Mouse (Mus musculus): ENCODE measurements around the gene Galnt7.

DNA sequence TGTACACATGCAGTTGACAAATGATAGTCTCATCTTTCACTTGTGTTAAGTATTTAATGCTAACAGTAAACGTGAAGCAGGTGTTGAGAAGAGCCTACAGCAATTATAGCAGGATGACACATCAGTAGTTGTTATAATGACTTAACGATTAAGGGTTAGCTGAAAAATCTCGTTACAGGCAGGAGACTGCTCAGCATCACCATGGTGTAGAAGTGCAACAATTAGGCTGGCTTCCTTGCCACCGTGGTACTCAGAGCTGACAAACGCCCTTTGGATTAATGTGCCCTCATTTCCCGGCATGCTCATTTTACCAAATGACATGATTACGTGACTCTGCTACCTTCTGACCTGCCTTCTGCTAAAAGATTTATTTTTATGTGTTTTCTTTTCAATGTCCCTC, 35.8 kb upstream of the Galnt7 start:
- TF ChIP-seq POLR2A (IDR thresholded peaks at IDR 0.05; ENCODE audit: low read depth, low read length) (no peak), MEF2A (IDR thresholded peaks at IDR 0.05; ENCODE audit: borderline replicate concordance, low read depth, low read length) (no peak), ETS1 (conservative IDR thresholded peaks at IDR 0.05; ENCODE audit: low read depth, low read length) (no peak), CTCF (conservative IDR thresholded peaks at IDR 0.05 in 1 of 2, IDR thresholded peaks at IDR 0.05 in 1 of 2; ENCODE audit: low read depth in 2 of 2, low read length in 2 of 2) (no peak), POLR2AphosphoS2 (IDR thresholded peaks at IDR 0.05; ENCODE audit: low read depth, low read length) (no peak), TCF12 (IDR thresholded peaks at IDR 0.05; ENCODE audit: low read depth, low read length) (no peak), UBTF (IDR thresholded peaks at IDR 0.05; ENCODE audit: low read depth, low read length) (no peak), CHD1 (IDR thresholded peaks at IDR 0.05; ENCODE audit: low read depth, low read length) (no peak), ZKSCAN1 (IDR thresholded peaks at IDR 0.05; ENCODE audit: borderline replicate concordance, low read depth, low read length) (no peak)

Data from CH12.LX (cell line).